Mouse (Mus musculus): Measurements from ENCODE around the gene Mkrn2. TPM values are rescaled to one million over a fixed set of nuclear protein-coding genes. Genes with fewer than 3 reads are reported as not detected.
"Not testable (repeated sequence)": the region's sequence is repeated elsewhere in the genome, so short reads cannot be mapped to it uniquely, and the experiment has no call there.

The Mkrn2 gene
- total RNA-seq, 2 experiments from 2014 or later = 1.7 to 3.9 TPM

- no peak for ATAC-seq (replicated peaks; ENCODE audit: low FRiP score, poor library complexity, severe bottlenecking)
These were observed 384 bp upstream of the Mkrn2 start for GRCm38 (mm10) chr6:115601322-115601714.

- ATAC-seq (replicated peaks; ENCODE audit: low FRiP score, poor library complexity, severe bottlenecking) = no peak
These were observed 4.8 kb downstream of the Mkrn2 start for GRCm38 (mm10) chr6:115606461-115606860.

- no peak for ATAC-seq (replicated peaks; ENCODE audit: low FRiP score, poor library complexity, severe bottlenecking)
These were observed 5.7 kb downstream of the Mkrn2 start for GRCm38 (mm10) chr6:115607429-115607828.

- ATAC-seq (replicated peaks; ENCODE audit: low FRiP score, poor library complexity, severe bottlenecking) = 0 out of 2 replicates have a peak, but pooled peaks have one; percentile 54
These were observed 7.4 kb downstream of the Mkrn2 start for GRCm38 (mm10) chr6:115609121-115609520.

- ATAC-seq (replicated peaks; ENCODE audit: low FRiP score, poor library complexity, severe bottlenecking) = no peak
These were observed 8.6 kb downstream of the Mkrn2 start for GRCm38 (mm10) chr6:115610301-115610700.

- ATAC-seq (replicated peaks; ENCODE audit: low FRiP score, poor library complexity, severe bottlenecking) = no peak
These were observed 12.1 kb downstream of the Mkrn2 start for GRCm38 (mm10) chr6:115613793-115614192.

GRCm38 (mm10) chr6:115615983-115616382 lies 14.3 kb downstream of the Mkrn2 start:
- no peak for ATAC-seq (replicated peaks; ENCODE audit: low FRiP score, poor library complexity, severe bottlenecking)

GRCm38 (mm10) chr6:115619818-115620217 lies 18.1 kb downstream of the Mkrn2 start:
- ATAC-seq (replicated peaks; ENCODE audit: low FRiP score, poor library complexity, severe bottlenecking) = no peak

GRCm38 (mm10) chr6:115620942-115621341 lies 19.2 kb downstream of the Mkrn2 start:
- no peak for ATAC-seq (replicated peaks; ENCODE audit: low FRiP score, poor library complexity, severe bottlenecking)

GRCm38 (mm10) chr6:115626121-115626520 lies 24.4 kb downstream of the Mkrn2 start:
- ATAC-seq (replicated peaks; ENCODE audit: low FRiP score, poor library complexity, severe bottlenecking) = no peak

- ATAC-seq (replicated peaks; ENCODE audit: low FRiP score, poor library complexity, severe bottlenecking) = no peak
These were observed 29.5 kb downstream of the Mkrn2 start for GRCm38 (mm10) chr6:115631056-115631795.

- no peak for ATAC-seq (replicated peaks; ENCODE audit: low FRiP score, poor library complexity, severe bottlenecking)
These were observed 32.3 kb downstream of the Mkrn2 start for GRCm38 (mm10) chr6:115634015-115634414.

GRCm38 (mm10) chr6:115638188-115638587 lies 36.5 kb downstream of the Mkrn2 start:
- ATAC-seq (replicated peaks; ENCODE audit: low FRiP score, poor library complexity, severe bottlenecking) = not testable (repeated sequence)

- no peak for ATAC-seq (replicated peaks; ENCODE audit: low FRiP score, poor library complexity, severe bottlenecking)
These were observed 41.6 kb downstream of the Mkrn2 start for GRCm38 (mm10) chr6:115643315-115643714.

- ATAC-seq (replicated peaks; ENCODE audit: low FRiP score, poor library complexity, severe bottlenecking) = no peak
These were observed 48.2 kb downstream of the Mkrn2 start for GRCm38 (mm10) chr6:115649792-115650365.

- ATAC-seq (replicated peaks; ENCODE audit: low FRiP score, poor library complexity, severe bottlenecking) = peak; percentile 91
These were observed 49.0 kb downstream of the Mkrn2 start for GRCm38 (mm10) chr6:115650476-115651427.

GRCm38 (mm10) chr6:115651719-115652118 lies 50.0 kb downstream of the Mkrn2 start:
- no peak for ATAC-seq (replicated peaks; ENCODE audit: low FRiP score, poor library complexity, severe bottlenecking)

GRCm38 (mm10) chr6:115653939-115654338 lies 52.2 kb downstream of the Mkrn2 start:
- ATAC-seq (replicated peaks; ENCODE audit: low FRiP score, poor library complexity, severe bottlenecking) = no peak

- ATAC-seq (replicated peaks; ENCODE audit: low FRiP score, poor library complexity, severe bottlenecking) = no peak
These were observed 57.1 kb downstream of the Mkrn2 start for GRCm38 (mm10) chr6:115658802-115659201.

GRCm38 (mm10) chr6:115664268-115664667 lies 62.6 kb downstream of the Mkrn2 start:
- ATAC-seq (replicated peaks; ENCODE audit: low FRiP score, poor library complexity, severe bottlenecking) = no peak
